ENCODE assay signal across 15 mouse cellular contexts in the genomic region with DNA sequence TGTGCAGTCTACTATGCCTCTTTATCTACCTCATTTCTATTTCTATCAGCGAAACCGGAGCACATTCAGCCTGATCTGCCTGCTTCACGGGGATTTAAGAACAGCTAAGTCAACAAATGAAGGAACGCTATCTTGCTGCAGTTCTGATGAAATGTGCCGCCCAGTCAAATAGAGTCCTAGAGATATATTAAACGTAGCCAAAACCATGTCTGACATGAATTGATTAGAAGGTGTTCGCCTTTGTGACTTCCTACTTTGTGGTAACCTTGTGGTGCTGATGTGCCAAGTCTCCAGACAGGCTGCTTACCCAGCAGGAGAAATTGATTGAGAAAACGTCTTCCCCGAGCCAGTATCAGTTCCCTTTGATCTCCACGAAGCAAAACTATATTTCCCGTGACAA.
"Had no signal": no experiment of that assay in that cellular context is flagged by ENCODE, and none has a peak within 500 bp of the region (broad histone marks: within the 10 kb centered on the region; RNA-seq: fewer than 3 reads in every experiment).

No protein-coding gene starts in this region.

- H3K9ac ChIP-seq: limb, embryonic 12.5 days; liver, embryonic 15.5 days had no signal

- H3K9me3 ChIP-seq: limb, embryonic 12.5 days; liver, embryonic 15.5 days had no signal

- H3K27ac ChIP-seq: kidney, postnatal 0 days; limb, embryonic 12.5 days; liver, embryonic 15.5 days; macrophage had no signal

- H3K27me3 ChIP-seq: limb, embryonic 12.5 days; liver, embryonic 15.5 days had no signal

- H3K4me1 ChIP-seq: limb, embryonic 12.5 days; liver, embryonic 15.5 days had no signal

- H3K36me3 ChIP-seq: limb, embryonic 12.5 days; liver, embryonic 15.5 days had no signal

- DNase-seq: kidney, adult 11 months; kidney, adult 9 months; kidney, postnatal 36 days; layer of hippocampus, adult 9-11 months; layer of hippocampus, postnatal 36 days; liver; lung, adult 2 months; lung, postnatal 10 days; right cerebral cortex, postnatal 14 days; thymus, postnatal 14 days had no signal

- H3K4me3 ChIP-seq: limb, embryonic 12.5 days; liver, embryonic 15.5 days had no signal

- H3K4me2 ChIP-seq: limb, embryonic 12.5 days; liver, embryonic 15.5 days; midbrain, embryonic 11.5 days had no signal
